Mouse (Mus musculus) right cerebral cortex, postnatal 14 days (tissue): Measurements from ENCODE around the gene Nup43.

ENCODE experiments used
- DNase-seq: peaks from one replicate; pipeline ENCODE4 v3.0.0; 2022

Gene Nup43

DNA sequence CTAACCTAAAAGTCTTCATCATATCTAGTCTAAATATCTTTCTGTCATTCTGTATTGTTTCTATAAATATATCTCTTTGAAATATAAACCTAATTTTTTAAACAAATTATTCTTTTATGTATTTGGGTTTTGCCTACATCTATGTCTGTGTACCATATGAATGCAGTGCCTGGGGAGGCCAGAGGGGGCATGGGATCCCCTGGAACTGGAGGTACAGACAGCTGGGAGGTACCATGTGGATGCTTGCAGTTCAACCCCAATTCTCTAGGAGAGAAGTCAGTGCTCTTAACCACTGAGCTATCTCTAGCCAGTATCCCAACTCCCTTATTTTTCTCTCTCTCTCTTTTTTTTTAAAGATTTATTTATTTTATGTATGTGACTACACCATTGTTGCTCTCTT, 28.0 kb downstream of the Nup43 start:
- no peak for DNase-seq

DNA sequence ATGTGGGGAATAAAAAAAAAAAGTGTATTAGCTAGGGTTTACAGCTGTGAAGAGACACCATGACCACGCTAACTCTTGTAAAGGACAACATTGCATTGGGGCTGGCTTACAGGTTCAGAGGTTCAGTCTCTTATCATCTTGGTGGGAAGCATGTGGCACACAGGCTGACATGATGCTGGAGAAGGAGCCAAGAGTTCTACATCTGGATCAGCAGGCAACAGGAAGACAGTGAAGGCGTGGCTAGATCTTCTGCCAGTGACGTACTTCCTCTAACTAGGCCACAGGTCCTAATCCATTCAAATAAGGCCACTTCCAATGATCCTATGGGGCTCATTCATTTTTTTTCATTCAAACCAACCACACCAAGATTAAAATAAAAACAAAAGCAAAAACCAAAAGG, 32.8 kb downstream of the Nup43 start:
- DNase-seq: no peak

DNA sequence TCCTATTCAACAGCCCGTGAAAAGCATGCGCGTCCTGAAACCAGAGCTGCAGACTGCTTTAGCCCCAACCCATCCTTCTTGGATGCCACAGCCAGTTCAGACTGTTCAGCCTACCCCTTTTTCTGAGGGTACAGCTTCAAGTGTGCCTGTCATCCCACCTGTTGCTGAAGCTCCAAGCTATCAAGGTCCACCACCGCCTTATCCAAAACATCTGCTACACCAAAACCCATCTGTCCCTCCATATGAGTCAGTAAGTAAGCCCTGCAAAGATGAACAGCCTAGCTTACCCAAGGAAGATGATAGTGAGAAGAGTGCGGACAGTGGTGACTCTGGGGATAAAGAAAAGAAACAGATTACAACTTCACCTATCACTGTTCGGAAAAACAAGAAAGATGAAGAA, 35.3 kb downstream of the Nup43 start:
- no peak for DNase-seq

DNA sequence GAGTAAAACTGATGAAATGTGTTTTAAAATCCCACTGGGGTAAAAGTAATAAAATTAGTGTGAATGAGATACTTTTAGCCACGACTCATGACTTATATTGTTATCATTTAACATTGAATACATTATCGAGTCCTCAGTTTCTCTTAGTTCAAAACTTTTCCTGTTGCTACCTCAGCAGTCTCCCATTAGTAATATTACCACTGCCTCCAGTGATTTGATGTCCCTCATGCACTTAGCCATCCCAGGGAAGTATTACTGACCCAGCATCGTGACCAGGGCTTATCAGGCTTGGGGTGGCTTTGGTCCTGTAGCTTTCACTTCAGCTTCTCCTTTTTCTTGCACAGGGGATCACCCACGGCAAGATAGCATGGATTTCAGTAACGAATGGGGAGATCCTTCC, 42.8 kb downstream of the Nup43 start:
- DNase-seq: no peak

DNA sequence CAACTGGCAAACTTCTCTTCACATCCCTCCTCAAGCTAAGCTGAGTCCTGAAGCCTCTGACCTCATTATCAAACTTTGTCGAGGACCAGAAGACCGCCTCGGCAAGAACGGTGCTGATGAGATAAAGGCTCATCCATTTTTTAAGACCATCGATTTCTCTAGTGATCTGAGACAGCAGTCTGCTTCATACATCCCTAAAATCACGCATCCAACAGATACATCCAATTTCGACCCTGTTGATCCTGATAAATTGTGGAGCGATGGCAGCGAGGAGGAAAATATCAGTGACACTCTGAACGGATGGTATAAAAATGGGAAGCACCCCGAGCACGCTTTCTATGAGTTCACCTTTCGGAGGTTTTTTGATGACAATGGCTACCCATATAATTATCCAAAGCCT, 45.2 kb downstream of the Nup43 start:
- no peak for DNase-seq

DNA sequence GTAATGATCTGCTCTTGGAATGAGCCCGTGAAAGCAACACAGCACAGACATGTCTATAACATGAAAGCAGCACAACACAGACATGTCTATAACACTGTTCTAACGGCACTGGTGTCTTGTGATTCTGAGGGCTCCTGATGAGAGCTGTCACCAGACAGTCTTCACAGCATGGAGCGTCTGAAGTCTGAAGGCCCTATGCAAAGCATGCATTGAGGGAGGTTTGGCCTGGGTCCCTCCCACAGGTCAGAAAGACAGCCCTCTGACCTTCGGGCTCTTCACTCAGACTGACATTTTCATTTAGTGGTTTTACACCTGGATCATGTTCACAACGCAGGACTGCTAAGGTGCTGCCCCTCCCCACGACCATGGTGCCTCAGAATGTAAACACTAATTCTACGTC, 47.8 kb downstream of the Nup43 start:
- no peak for DNase-seq

DNA sequence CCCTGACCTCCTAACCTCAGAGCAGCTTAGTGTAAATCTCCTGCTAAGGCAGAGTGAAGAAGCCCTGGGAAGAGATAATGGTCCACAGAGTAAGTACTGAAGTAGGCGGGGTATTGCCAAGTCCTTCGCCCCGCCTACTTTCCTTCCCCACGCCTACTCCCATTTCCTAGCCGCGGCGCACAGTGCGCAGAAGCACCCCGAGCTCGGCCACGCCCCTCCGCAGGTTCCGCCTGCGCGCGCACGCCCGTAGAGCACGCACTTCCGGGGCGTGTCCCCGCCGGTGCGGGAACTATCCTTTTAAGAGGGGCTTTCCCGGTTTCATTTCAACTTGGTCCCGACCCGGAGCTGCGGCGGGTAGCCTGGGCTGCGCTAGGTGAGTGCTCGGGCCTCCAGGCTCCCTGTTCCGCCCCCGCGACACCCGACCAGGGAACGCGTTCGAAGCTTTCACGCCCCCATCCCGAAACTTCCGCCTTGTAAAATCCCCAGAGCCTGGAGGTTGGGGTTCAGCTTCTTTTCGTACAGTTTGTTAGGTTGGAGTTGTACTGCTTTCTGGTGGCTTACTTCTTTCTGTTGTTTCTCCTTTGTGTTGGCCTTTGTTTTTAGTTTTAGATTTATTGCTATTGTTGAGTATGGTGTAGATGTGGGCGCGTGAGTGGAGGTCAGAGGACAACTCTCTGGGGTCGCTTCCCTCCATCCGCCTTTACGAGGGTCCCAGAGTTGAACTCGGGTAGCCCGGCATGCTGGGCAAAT, 58.6 kb downstream of the Nup43 start, which contains the start of gene Katna1:
Gene Katna1, plus strand, starts transcription at position 250 of the 750 bp plus-strand sequence.
- peak; percentile 93 for DNase-seq

DNA sequence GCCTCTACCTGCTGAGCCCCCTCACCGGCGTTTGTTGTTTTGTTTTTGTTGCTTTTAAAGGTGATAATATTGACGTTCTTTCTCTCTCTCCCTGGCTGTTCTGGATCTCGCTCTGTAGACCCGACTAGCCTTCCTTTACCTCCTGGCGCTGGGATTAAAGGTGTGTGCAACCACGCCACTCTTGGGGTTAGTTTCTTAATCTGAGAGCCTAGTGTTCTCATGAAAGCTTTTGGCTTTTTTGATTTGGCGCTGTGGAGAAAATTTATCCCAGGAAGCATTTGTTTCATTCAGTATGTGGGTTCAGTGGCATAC, 59.2 kb downstream of the Nup43 start:
- no peak for DNase-seq

DNA sequence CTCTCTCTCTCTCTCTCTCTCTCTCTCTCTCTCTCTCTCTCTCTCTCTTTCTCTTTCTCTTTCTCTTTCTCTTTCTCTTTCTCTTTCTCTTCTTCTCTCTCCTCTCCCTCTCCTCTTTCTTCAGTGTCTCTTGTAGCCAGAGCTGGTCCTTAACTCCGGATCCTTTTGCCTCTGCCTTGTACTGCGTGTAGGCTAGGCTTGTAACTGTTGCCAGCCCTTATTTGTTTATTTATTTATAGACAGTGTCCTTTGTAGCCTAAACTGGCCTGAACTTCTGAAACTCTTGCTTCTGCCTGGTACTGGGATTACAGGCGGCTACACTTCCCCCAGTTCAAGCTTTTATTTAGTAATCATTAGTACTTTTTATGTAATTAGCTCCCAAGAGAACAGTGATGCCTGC, 59.7 kb downstream of the Nup43 start:
- DNase-seq: no peak
